Mouse (Mus musculus) intestine, embryonic 15.5 days (tissue): ENCODE data around the gene Etnk2. TPM values are rescaled to one million over a fixed set of nuclear protein-coding genes. Genes with fewer than 3 reads are reported as not detected.
A peak's percentile ranks its signal among the peaks of the same experiment; 100 is the strongest.

Experiments used
- ATAC-seq: fragments of 200-750 bp; cut with Nextera tagmentation; 2 replicates; pipeline ENCODE4 v1.8.0; 2017; ENCODE audit warnings: moderate TSS enrichment, moderate library complexity
- H3K27ac ChIP-seq: fragments of 300-500 bp; sonication (generic); 2 replicates; pipeline ENCODE4 v1.5.1; 2015; ENCODE audit warnings: mild to moderate bottlenecking, inconsistent platforms
- H3K27me3 ChIP-seq: fragments of 300-500 bp; sonication (generic); replicated peaks from 2 replicates; pipeline ENCODE4 v1.6.1; 2015; ENCODE audit warnings: inconsistent platforms
- H3K36me3 ChIP-seq: fragments of 300-500 bp; sonication (generic); 2 replicates; pipeline ENCODE4 v1.6.1; 2015; ENCODE audit warnings: inconsistent platforms
- H3K4me1 ChIP-seq: fragments of 300-500 bp; sonication (generic); replicated peaks from 2 replicates; pipeline ENCODE4 v1.6.1; 2015; ENCODE audit warnings: inconsistent platforms
- H3K4me2 ChIP-seq: fragments of 300-500 bp; sonication (generic); replicated peaks from 2 replicates; pipeline ENCODE4 v1.6.1; 2015; ENCODE audit warnings: mild to moderate bottlenecking, inconsistent platforms
- H3K4me3 ChIP-seq: fragments of 300-500 bp; sonication (generic); replicated peaks from 2 replicates; pipeline ENCODE4 v1.5.1; 2015; ENCODE audit warnings: inconsistent platforms
- H3K9ac ChIP-seq: fragments of 300-500 bp; sonication (generic); 2 replicates; pipeline ENCODE4 v1.6.1; 2015; ENCODE audit warnings: inconsistent platforms
- H3K9me3 ChIP-seq: fragments of 300-500 bp; sonication (generic); 2 replicates; pipeline ENCODE4 v1.6.1; 2016; ENCODE audit warnings: inconsistent platforms
- WGBS: fragments of 180-500 bp; shearing (Covaris S2); methylation state at CpG from one replicate; pipeline ENCODE4 v1.1.7; 2015; 5-methylcytosine and 5-hydroxymethylcytosine counted together
- polyA plus RNA-seq: library from polyadenylated mRNA; unstranded; fragments of >200 nt; fragmentation: Nextera tagmentation; extraction: Ambion mirVana; gene quantifications from 2 replicates; pipeline ENCODE4 v1.2.1, GENCODE M21; 2015

Gene Etnk2
- polyA plus RNA-seq, 1 experiment from 2014 or later = 3.5 TPM

DNA sequence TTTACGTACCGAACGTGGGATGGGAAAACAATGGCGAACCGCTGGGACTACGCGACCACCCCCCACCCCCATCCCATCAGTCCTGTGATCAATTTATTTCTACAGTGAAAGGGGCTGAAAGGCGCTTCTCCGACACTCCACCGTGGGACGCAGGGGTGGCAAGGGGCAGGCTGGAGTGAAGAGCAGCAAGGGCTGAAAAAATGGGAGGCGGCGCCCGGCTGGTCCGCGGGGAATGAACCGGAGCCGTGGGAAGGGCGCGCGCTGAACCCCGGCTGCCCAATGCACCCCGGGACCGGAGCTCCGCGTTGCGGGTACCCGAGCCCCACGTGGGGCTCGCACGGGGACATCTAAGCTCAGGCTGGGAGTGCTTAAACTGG, 59.8 kb downstream of the Etnk2 start:
- under 1% methylated on average over 31 of the region's 31 CpGs for WGBS
- peak; percentile 3; the same call in 1 of the 2 replicates for ATAC-seq

DNA sequence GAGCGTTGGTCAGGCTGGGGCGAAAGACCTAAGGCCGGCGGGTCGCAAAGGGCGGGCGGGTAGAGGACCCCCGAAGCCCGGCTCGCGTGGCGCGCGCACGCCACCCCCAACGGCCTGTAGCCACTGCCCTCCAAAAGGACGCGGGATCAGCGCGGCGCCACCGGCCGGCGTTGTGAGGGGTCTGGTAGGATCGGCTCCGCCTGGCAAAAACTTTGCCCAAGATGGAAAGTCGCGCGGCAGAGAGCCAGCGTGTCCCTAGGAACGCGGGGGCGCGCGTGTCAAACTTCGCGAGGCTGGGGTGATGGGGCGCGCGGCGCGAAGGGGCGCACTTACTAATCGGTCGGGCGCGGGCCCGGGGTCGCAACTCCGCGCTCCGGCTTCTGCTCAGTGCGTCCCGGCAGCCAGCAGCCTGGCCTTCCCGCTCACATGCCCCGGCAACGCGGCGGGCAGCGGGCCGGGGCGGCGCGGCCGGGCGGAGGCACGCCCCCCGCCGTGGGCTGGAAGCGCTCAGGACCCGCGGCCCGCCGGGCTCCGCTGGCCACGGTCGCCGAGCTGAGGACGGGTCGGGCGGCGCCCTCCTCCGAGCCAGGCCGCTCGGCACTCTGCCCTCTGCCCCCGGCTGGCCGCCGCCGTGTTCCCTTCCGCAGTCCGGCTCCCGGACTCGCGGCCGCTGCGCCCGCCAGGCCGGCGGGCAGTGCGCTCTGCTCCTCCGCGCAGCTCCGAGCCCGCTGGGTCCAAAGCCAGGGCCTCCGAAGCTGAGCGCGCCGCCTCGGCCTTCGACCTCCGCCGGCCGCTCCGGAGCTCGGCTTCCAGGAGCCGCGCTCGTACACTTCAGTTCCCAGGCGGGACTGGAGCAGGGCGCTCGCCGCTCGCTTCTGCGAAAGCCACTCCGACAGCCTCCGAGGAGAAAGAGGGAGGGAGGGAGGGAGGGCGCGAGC, 60.4 kb downstream of the Etnk2 start, which contains the start of gene Sox13:
Gene Sox13, minus strand, starts transcription at position 835 of the 938 bp plus-strand sequence.
- H3K9me3 ChIP-seq = no peaks in the 10 kb centered on the region
- H3K27ac ChIP-seq = peak within 1 kb of the TSS; percentile 96
- peak within 1 kb of the TSS; percentile 87 for H3K9ac ChIP-seq
- peak within 1 kb of the TSS; percentile 84 for H3K4me2 ChIP-seq
- peak; percentile 86 for ATAC-seq
- H3K27me3 ChIP-seq = no peaks in the 10 kb centered on the region
- H3K4me1 ChIP-seq = peaks cover 28% of the 10 kb centered on the region
- H3K4me3 ChIP-seq = peak within 1 kb of the TSS; percentile 84
- WGBS = under 1% methylated on average over 116 of the region's 128 CpGs
- H3K36me3 ChIP-seq = no peaks in the 10 kb centered on the region

More for the DNA sequence above, 59.8 kb downstream of the Etnk2 start:
- H3K9me3 ChIP-seq = no peaks in the 10 kb centered on the region
- peak overlapping the region; percentile 84 for H3K4me3 ChIP-seq
- peak overlapping the region; percentile 87 for H3K9ac ChIP-seq
- H3K4me2 ChIP-seq = peak overlapping the region; percentile 84
- peak overlapping the region; percentile 96 for H3K27ac ChIP-seq
- H3K36me3 ChIP-seq = no peaks in the 10 kb centered on the region
- no peaks in the 10 kb centered on the region for H3K27me3 ChIP-seq
- peaks cover 35% of the 10 kb centered on the region for H3K4me1 ChIP-seq

DNA sequence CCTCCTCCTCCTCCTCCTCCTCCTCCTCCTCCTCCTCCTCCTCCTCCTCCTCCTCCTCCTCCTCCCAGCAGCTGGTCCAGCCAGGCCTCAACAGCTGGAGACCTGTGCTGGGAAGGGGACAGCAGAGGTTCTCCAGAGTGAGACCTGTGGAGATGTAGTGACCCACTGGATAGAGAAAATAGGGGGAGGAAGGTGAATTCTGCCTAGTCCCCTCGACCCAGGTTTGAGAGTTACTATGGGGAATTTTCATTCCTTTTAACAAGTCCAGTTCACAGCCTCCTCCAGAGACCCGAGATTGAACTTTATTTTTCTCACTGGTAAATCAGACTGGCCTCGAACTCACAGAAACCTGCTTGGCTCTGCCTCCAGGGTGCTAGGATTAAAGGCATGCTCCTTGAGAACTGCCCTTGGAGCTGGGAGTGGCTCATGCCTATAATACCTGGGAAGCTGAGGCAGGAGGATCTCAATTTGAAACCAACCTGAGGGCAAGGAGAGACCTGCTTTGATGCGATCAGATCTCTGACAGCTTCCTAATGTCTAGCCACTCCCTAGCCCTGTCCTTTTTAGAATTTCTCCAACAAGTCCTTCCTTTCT, 61.3 kb downstream of the Etnk2 start:
- H3K4me2 ChIP-seq = no peak overlapping the region
- H3K9ac ChIP-seq = no peak overlapping the region
- peaks cover 21% of the 10 kb centered on the region for H3K4me1 ChIP-seq
- H3K27ac ChIP-seq = no peak overlapping the region
- no peak overlapping the region for H3K4me3 ChIP-seq
- no peaks in the 10 kb centered on the region for H3K27me3 ChIP-seq
- 56% methylated on average over 4 of the region's 4 CpGs for WGBS
- 0 out of 2 replicates have a peak, but pooled peaks cover under 1% of the 10 kb centered on the region for H3K9me3 ChIP-seq
- peak; percentile 45 for ATAC-seq
- H3K36me3 ChIP-seq = no peaks in the 10 kb centered on the region

Other genes with a start within 250 kb of the Etnk2 start
- 46.7 and 46.9 TPM in 2 replicates for gene Ppp1r15b, start 232.4 kb upstream of the Etnk2 start, polyA plus RNA-seq
- 13.7 and 15.3 TPM in 2 replicates for gene Plekha6, start 199.4 kb upstream of the Etnk2 start, polyA plus RNA-seq
- gene Golt1a, start 53.8 kb upstream of the Etnk2 start, polyA plus RNA-seq = 18.2 and 23.8 TPM in 2 replicates
- gene Kiss1, start 41.7 kb upstream of the Etnk2 start, polyA plus RNA-seq = not detected in 2 replicates
- gene Ren1, start 13.1 kb upstream of the Etnk2 start, polyA plus RNA-seq = 2.7 and 8.5 TPM in 2 replicates
- gene Sox13, start 60.8 kb downstream of the Etnk2 start, polyA plus RNA-seq = 9.0 and 11.4 TPM in 2 replicates
- gene Snrpe, start 246.7 kb downstream of the Etnk2 start, polyA plus RNA-seq = 625 and 637 TPM in 2 replicates